Mouse (Mus musculus): ENCODE results near the gene Taf3.

- TF ChIP-seq POLR2A (IDR thresholded peaks at IDR 0.05; ENCODE audit: extremely low read depth, insufficient read depth, low read length) = no peak
- no peak for TF ChIP-seq CTCF (IDR thresholded peaks at IDR 0.05; ENCODE audit: extremely low read depth, insufficient read depth, low read length)
These were observed 45.0 kb downstream of the Taf3 start for GRCm38 (mm10) chr2:10003358-10003757.

Data from cortical plate, adult 2 months (tissue).